Mouse (Mus musculus) Patski (cell line): ENCODE measurements around the gene Dst. TPM values are rescaled to one million over a fixed set of nuclear protein-coding genes. Genes with fewer than 3 reads are reported as not detected.

Experiments
- ATAC-seq: fragments of 100-300 bp; one replicate; pipeline ENCODE4 v1.8.0; 2021
- CTCF ChIA-PET: fragments of 350-600 bp; sonication (Branson Sonifier 250); formaldehyde crosslinking; loops from one replicate; lab custom pipeline; 2022; ENCODE audit warnings: inconsistent platforms; lab: Charles Lee
- POLR2A ChIA-PET: fragments of 350-600 bp; sonication (Branson Sonifier 250); formaldehyde crosslinking; loops from one replicate; lab custom pipeline; 2022; ENCODE audit warnings: antibody characterized with exemption, inconsistent platforms; lab: Charles Lee
- DNase-seq: peaks from one replicate; pipeline ENCODE4 v3.0.0-alpha.2; 2011; ENCODE audit warnings: low read depth, low spot score
- H3K27me3 ChIP-seq: fragments of 371-371 bp; one replicate; pipeline ENCODE4 v1.5.1; 2021
- CTCF ChIP-seq: fragments of 100-300 bp; IDR thresholded peaks from one replicate; pipeline ENCODE4 v1.5.1; 2021
- in situ Hi-C: fragments of 300-500 bp; cut with MboI; formaldehyde crosslinking; loops from 3 replicates; pipeline ENCODE4 v1.11.1; 2018; ENCODE audit warnings: low pct_unique_long_range_greater_than_20kb, mixed read lengths
- polyA plus RNA-seq: library from polyadenylated mRNA; unstranded; gene quantifications from one replicate; pipeline ENCODE4 v1.2.3, GENCODE M21; 2021

Dst gene
- polyA plus RNA-seq, 1 experiment from 2014 or later, result 176 TPM

GRCm38 (mm10) chr1:34033052-34033451, 125.0 kb downstream of the Dst start:
- POLR2A ChIA-PET, result no interaction called here
- TF ChIP-seq CTCF, result no peak
- in situ Hi-C loops, result no loop called here
- H3K27me3 ChIP-seq, result no peaks in the 10 kb centered on the region
- ATAC-seq (peak; percentile 40), DNase-seq (no peak)
- CTCF ChIA-PET, result interaction anchor here (0.9 kb wide), 1 partner anchor 77 kb away, joined by 3 read pairs; no protein-coding TSS in a partner anchor

GRCm38 (mm10) chr1:34033478-34033877, 125.5 kb downstream of the Dst start:
- POLR2A ChIA-PET, result no interaction called here
- H3K27me3 ChIP-seq, result no peaks in the 10 kb centered on the region
- in situ Hi-C loops, result no loop called here
- TF ChIP-seq CTCF, result no peak
- DNase-seq (no peak), ATAC-seq (no peak)
- CTCF ChIA-PET, result no interaction called here

GRCm38 (mm10) chr1:34033958-34034357, 125.9 kb downstream of the Dst start:
- CTCF ChIA-PET, result no interaction called here

GRCm38 (mm10) chr1:34036111-34036510, 128.1 kb downstream of the Dst start:
- ChIA-PET POLR2A (no interaction called here), CTCF (no interaction called here)
- H3K27me3 ChIP-seq, result no peaks in the 10 kb centered on the region
- ATAC-seq (no peak), DNase-seq (no peak)
- TF ChIP-seq CTCF, result no peak
- in situ Hi-C loops, result no loop called here

More at GRCm38 (mm10) chr1:34033958-34034357, 125.9 kb downstream of the Dst start:
- POLR2A ChIA-PET, result no interaction called here
- DNase-seq (no peak), ATAC-seq (no peak)
- in situ Hi-C loops, result no loop called here
- no peak for TF ChIP-seq CTCF
- H3K27me3 ChIP-seq, result no peaks in the 10 kb centered on the region

- ChIA-PET POLR2A (no interaction called here), CTCF (no interaction called here)
- no peaks in the 10 kb centered on the region for H3K27me3 ChIP-seq
- in situ Hi-C loops, result no loop called here
- ATAC-seq (no peak), DNase-seq (no peak)
- no peak for TF ChIP-seq CTCF
Measured at GRCm38 (mm10) chr1:34038571-34038970, 130.5 kb downstream of the Dst start.

- CTCF ChIA-PET, result no interaction called here
- ATAC-seq (no peak), DNase-seq (no peak)
- TF ChIP-seq CTCF, result no peak
- H3K27me3 ChIP-seq, result no peaks in the 10 kb centered on the region
- POLR2A ChIA-PET, result no interaction called here
- in situ Hi-C loops, result no loop called here
Measured at GRCm38 (mm10) chr1:34040049-34040448, 132.0 kb downstream of the Dst start.

GRCm38 (mm10) chr1:34040901-34041721, 133.1 kb downstream of the Dst start:
- ChIA-PET CTCF (interaction anchor here (0.6 to 0.8 kb wide), 2 partner anchors 10 kb away, joined by 3 read pairs; no protein-coding TSS in a partner anchor), POLR2A (interaction anchor here (0.6 to 1.2 kb wide), 2 partner anchors 10 to 79 kb away, joined by 4 read pairs; no protein-coding TSS in a partner anchor)
- DNase-seq, result no peak
- ATAC-seq, result no peak
- TF ChIP-seq CTCF, result no peak
- H3K27me3 ChIP-seq, result no peaks in the 10 kb centered on the region
- in situ Hi-C loops, result no loop called here

- peak; percentile 72 for ATAC-seq
- ChIA-PET CTCF (interaction anchor here (1.3 to 1.9 kb wide), 2 partner anchors 22 to 83 kb away, joined by 3 to 5 read pairs; no protein-coding TSS in a partner anchor), POLR2A (no interaction called here)
- no peaks in the 10 kb centered on the region for H3K27me3 ChIP-seq
- DNase-seq, result no peak
- in situ Hi-C loops, result no loop called here
- TF ChIP-seq CTCF, result no peak
Measured at GRCm38 (mm10) chr1:34042299-34042698, 134.3 kb downstream of the Dst start.

GRCm38 (mm10) chr1:34043327-34043726, 135.3 kb downstream of the Dst start:
- in situ Hi-C loops, result no loop called here
- TF ChIP-seq CTCF, result no peak
- no peaks in the 10 kb centered on the region for H3K27me3 ChIP-seq
- CTCF ChIA-PET, result interaction anchor here (1.9 kb wide), 1 partner anchor 23 kb away, joined by 5 read pairs; no protein-coding TSS in a partner anchor
- POLR2A ChIA-PET, result no interaction called here
- DNase-seq (no peak), ATAC-seq (no peak)

- TF ChIP-seq CTCF, result no peak
- ATAC-seq (no peak), DNase-seq (no peak)
- POLR2A ChIA-PET, result interaction anchor here (1.7 kb wide), 1 partner anchor 14 kb away, joined by 3 read pairs; no protein-coding TSS in a partner anchor
- in situ Hi-C loops, result no loop called here
- CTCF ChIA-PET, result interaction anchor here (1.9 kb wide), 1 partner anchor 24 kb away, joined by 5 read pairs; no protein-coding TSS in a partner anchor
- H3K27me3 ChIP-seq, result no peaks in the 10 kb centered on the region
Measured at GRCm38 (mm10) chr1:34043836-34044550, 136.0 kb downstream of the Dst start.
